Mouse (Mus musculus) neural tube, embryonic 11.5 days (tissue): Measurements from ENCODE around the gene Krtcap2. TPM values are rescaled to one million over a fixed set of nuclear protein-coding genes. Genes with fewer than 3 reads are reported as not detected.

ENCODE experiments used
- ATAC-seq: fragments of 200-750 bp; cut with Nextera tagmentation; 2 replicates; pipeline ENCODE4 v1.8.0; 2017; ENCODE audit warnings: moderate number of reproducible peaks, mild to moderate bottlenecking, moderate TSS enrichment, moderate library complexity; ENCODE audit not compliant: insufficient read depth, low FRiP score, low TSS enrichment
- DNase-seq: peaks from one replicate; pipeline ENCODE4 v3.0.0-alpha.2; 2015; ENCODE audit warnings: low spot score
- H3K27ac ChIP-seq: fragments of 300-500 bp; sonication (generic); 2 replicates; pipeline ENCODE4 v1.5.1; 2014; ENCODE audit warnings: low read depth, mild to moderate bottlenecking, low read length
- H3K27me3 ChIP-seq: fragments of 300-500 bp; sonication (generic); 2 replicates; pipeline ENCODE4 v1.6.1; 2014; ENCODE audit warnings: mild to moderate bottlenecking, low read length, mixed read lengths; ENCODE audit not compliant: control insufficient read depth, insufficient read depth
- H3K36me3 ChIP-seq: fragments of 300-500 bp; sonication (generic); 2 replicates; pipeline ENCODE4 v1.6.1; 2014; ENCODE audit warnings: mild to moderate bottlenecking, low read length, moderate library complexity, mixed read lengths; ENCODE audit not compliant: control insufficient read depth, insufficient read depth
- H3K4me1 ChIP-seq: fragments of 300-500 bp; sonication (generic); 2 replicates; pipeline ENCODE4 v1.6.1; 2014; ENCODE audit warnings: low read length, mixed read lengths; ENCODE audit not compliant: control insufficient read depth, insufficient read depth
- H3K4me2 ChIP-seq: fragments of 300-500 bp; sonication (generic); 2 replicates; pipeline ENCODE4 v1.6.1; 2014; ENCODE audit warnings: low read depth, mild to moderate bottlenecking, moderate library complexity
- H3K4me3 ChIP-seq: fragments of 300-500 bp; sonication (generic); 2 replicates; pipeline ENCODE4 v1.5.1; 2014; ENCODE audit warnings: low read depth, low read length
- H3K9ac ChIP-seq: fragments of 300-500 bp; sonication (generic); 2 replicates; pipeline ENCODE4 v1.6.1; 2014; ENCODE audit warnings: mild to moderate bottlenecking, low read length
- H3K9me3 ChIP-seq: fragments of 300-500 bp; sonication (generic); 2 replicates; pipeline ENCODE4 v1.6.1; 2016; ENCODE audit warnings: low read length; ENCODE audit not compliant: control insufficient read depth
- WGBS: fragments of 180-500 bp; shearing (Covaris S2); extraction: QIAGEN DNeasy Blood & Tissue Kit; methylation state at CpG from one replicate; pipeline ENCODE4 v1.1.7; 2014; 5-methylcytosine and 5-hydroxymethylcytosine counted together
- microRNA counts: library from miRNA; unstranded; fragments of <30 nt; microRNA quantifications from one replicate; lab custom pipeline; 2015
- microRNA-seq: library from miRNA; unstranded; fragments of <30 nt; microRNA quantifications from one replicate; pipeline ENCODE4, GENCODE M21; 2016
- polyA plus RNA-seq: library from polyadenylated mRNA; unstranded; fragments of >200 nt; fragmentation: Nextera tagmentation; extraction: Ambion mirVana; gene quantifications from 2 replicates; pipeline ENCODE4 v1.2.1, GENCODE M21; 2014

Gene Krtcap2
- polyA plus RNA-seq, 1 experiment from 2014 or later = 237 TPM

DNA sequence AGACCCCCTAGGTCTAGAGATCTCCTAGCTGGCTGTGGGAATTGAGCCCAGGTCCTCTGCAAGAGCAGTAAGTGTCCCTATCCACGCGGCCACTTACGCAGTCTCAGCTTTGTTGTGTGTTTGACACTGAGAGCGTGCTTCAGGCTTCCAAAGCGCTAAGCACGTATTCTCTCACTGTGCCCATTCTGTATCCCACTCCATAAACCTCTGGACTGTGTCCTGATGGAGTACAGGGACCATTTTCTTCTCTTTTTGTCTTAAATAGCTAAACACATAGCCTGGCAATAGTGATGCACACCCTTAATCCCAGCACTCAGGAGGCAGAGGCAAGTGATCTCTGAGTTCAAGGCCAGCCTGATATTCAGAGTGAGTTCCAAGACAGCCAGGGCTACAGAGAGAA, 53.1 kb downstream of the Krtcap2 start:
- no peak overlapping the region; the same call in 1 of the 2 replicates for H3K4me2 ChIP-seq
- 82% methylated on average over 6 of the region's 6 CpGs for WGBS
- ATAC-seq = no peak

DNA sequence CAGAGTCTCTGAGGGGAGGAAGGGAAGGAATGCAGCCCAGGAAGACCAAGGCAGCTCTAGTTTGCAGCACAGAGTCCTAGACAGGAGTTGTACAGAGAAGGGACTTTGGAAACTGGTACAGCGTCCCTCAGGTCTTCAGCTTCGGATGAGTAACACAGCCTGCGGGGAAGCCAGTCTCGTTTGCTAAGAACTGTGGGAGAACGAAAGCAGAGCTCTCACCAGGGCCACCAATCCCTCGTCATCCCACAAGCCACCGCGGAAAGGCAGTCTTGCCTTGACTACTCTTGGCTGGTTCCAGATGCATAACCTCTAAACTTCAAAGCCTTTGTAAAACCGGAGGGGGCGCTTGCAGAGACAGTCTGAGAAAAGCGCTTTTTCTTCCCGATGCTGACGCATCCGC, 53.7 kb downstream of the Krtcap2 start:
- Histone ChIP-seq H3K9me3 (no peaks in the 10 kb centered on the region), H3K9ac (no peak overlapping the region), H3K4me2 (peak overlapping the region; percentile 35), H3K27me3 (no peaks in the 10 kb centered on the region), H3K36me3 (no peaks in the 10 kb centered on the region), H3K27ac (no peak overlapping the region), H3K4me3 (no peak overlapping the region), H3K4me1 (no peaks in the 10 kb centered on the region)
- 3% methylated on average over 14 of the region's 14 CpGs for WGBS
- ATAC-seq (no peak), DNase-seq (peak; percentile 40)

More for the DNA sequence above, 53.1 kb downstream of the Krtcap2 start:
- H3K36me3 ChIP-seq = no peaks in the 10 kb centered on the region
- no peak for DNase-seq
- H3K27ac ChIP-seq = no peak overlapping the region
- H3K4me1 ChIP-seq = no peaks in the 10 kb centered on the region
- H3K9ac ChIP-seq = no peak overlapping the region
- H3K9me3 ChIP-seq = no peaks in the 10 kb centered on the region
- H3K4me3 ChIP-seq = no peak overlapping the region
- H3K27me3 ChIP-seq = no peaks in the 10 kb centered on the region

MicroRNAs encoded within 50 kb of the gene (microRNA counts, 519-probe panel; counts per million panel counts)
- microRNA mmu-miR-92b (lab: Ali Mortazavi, UCI) = 4,841 counts per million, percentile 87 among the panel's probes with 10 or more counts

Small RNAs within 50 kb of the gene (microRNA-seq; reads per million reads assigned to microRNA genes)
- 4,972 reads per million, percentile 92 among the genes with 10 or more reads in this experiment for gene Mir92b

Other genes starting within 250 kb of the Krtcap2 start
- 39.2 and 48.9 TPM in 2 replicates for gene Rusc1, start 152.7 kb upstream of the Krtcap2 start, polyA plus RNA-seq
- gene Gm43738, start 144.9 kb upstream of the Krtcap2 start, polyA plus RNA-seq = 0.12 TPM in 1 of 2 replicates, not detected in the other
- gene Fdps, start 144.0 kb upstream of the Krtcap2 start, polyA plus RNA-seq = 384 TPM in 2 replicates
- 1.5 and 2.4 TPM in 2 replicates for gene Pklr, start 109.8 kb upstream of the Krtcap2 start, polyA plus RNA-seq
- 5.2 and 7.5 TPM in 2 replicates for gene Hcn3, start 85.8 kb upstream of the Krtcap2 start, polyA plus RNA-seq
- gene Clk2, start 81.2 kb upstream of the Krtcap2 start, polyA plus RNA-seq = 26.5 and 32.3 TPM in 2 replicates
- gene Scamp3, start 68.5 kb upstream of the Krtcap2 start, polyA plus RNA-seq = 91.2 and 92.8 TPM in 2 replicates
- 32.5 and 36.9 TPM in 2 replicates for gene Fam189b, start 62.8 kb upstream of the Krtcap2 start, polyA plus RNA-seq
- gene Gba, start 43.0 kb upstream of the Krtcap2 start, polyA plus RNA-seq = 44.4 and 46.5 TPM in 2 replicates
- gene Thbs3, start 30.8 kb upstream of the Krtcap2 start, polyA plus RNA-seq = 26.3 and 26.6 TPM in 2 replicates
- gene Mtx1, start 18.9 kb upstream of the Krtcap2 start, polyA plus RNA-seq = 181 and 202 TPM in 2 replicates
- 1.6 and 1.8 TPM in 2 replicates for gene Muc1, start 16.9 kb upstream of the Krtcap2 start, polyA plus RNA-seq
- 11.6 and 12.8 TPM in 2 replicates for gene Trim46, start 343 bp downstream of the Krtcap2 start, polyA plus RNA-seq
- gene Dpm3, start 13.4 kb downstream of the Krtcap2 start, polyA plus RNA-seq = 86.1 and 88.5 TPM in 2 replicates
- 33.8 and 37.6 TPM in 2 replicates for gene Slc50a1, start 24.6 kb downstream of the Krtcap2 start, polyA plus RNA-seq
- gene Efna1, start 35.2 kb downstream of the Krtcap2 start, polyA plus RNA-seq = 13.7 and 15.9 TPM in 2 replicates
- 32.7 and 36.5 TPM in 2 replicates for gene Efna3, start 77.0 kb downstream of the Krtcap2 start, polyA plus RNA-seq
- gene Efna4, start 92.1 kb downstream of the Krtcap2 start, polyA plus RNA-seq = 20.5 and 21.6 TPM in 2 replicates
- 16.3 and 18.3 TPM in 2 replicates for gene Adam15, start 104.0 kb downstream of the Krtcap2 start, polyA plus RNA-seq
- 0.20 TPM in 1 of 2 replicates, not detected in the other for gene Dcst2, start 116.0 kb downstream of the Krtcap2 start, polyA plus RNA-seq
- gene Dcst1, start 119.3 kb downstream of the Krtcap2 start, polyA plus RNA-seq = 0.31 and 0.41 TPM in 2 replicates
- gene Zbtb7b, start 148.8 kb downstream of the Krtcap2 start, polyA plus RNA-seq = 0.25 and 0.54 TPM in 2 replicates
- gene Lenep, start 156.8 kb downstream of the Krtcap2 start, polyA plus RNA-seq = 0.13 and 0.73 TPM in 2 replicates
- 29.4 and 30.9 TPM in 2 replicates for gene Flad1, start 165.9 kb downstream of the Krtcap2 start, polyA plus RNA-seq
- 432 and 463 TPM in 2 replicates for gene Cks1b, start 172.4 kb downstream of the Krtcap2 start, polyA plus RNA-seq
- gene Shc1, start 172.5 kb downstream of the Krtcap2 start, polyA plus RNA-seq = 43.9 and 48.0 TPM in 2 replicates
- 55.7 and 59.8 TPM in 2 replicates for gene Pygo2, start 184.2 kb downstream of the Krtcap2 start, polyA plus RNA-seq
- 8.6 and 9.1 TPM in 2 replicates for gene Pbxip1, start 190.7 kb downstream of the Krtcap2 start, polyA plus RNA-seq
- gene Pmvk, start 208.6 kb downstream of the Krtcap2 start, polyA plus RNA-seq = 71.8 and 74.5 TPM in 2 replicates